Mouse (Mus musculus) megakaryocyte, adult 5-6 weeks (primary cell): ENCODE data around the gene Ckm. TPM values are rescaled to one million over a fixed set of nuclear protein-coding genes. Genes with fewer than 3 reads are reported as not detected.
A peak's percentile ranks its signal among the peaks of the same experiment; 100 is the strongest.

Experiments used
- ATAC-seq: 2 replicates; pipeline ENCODE4 v1.8.0; 2016; ENCODE audit warnings: mild to moderate bottlenecking, inconsistent platforms; ENCODE audit not compliant: poor library complexity, severe bottlenecking
- total RNA-seq, 2 experiments: library from RNA; stranded (forward) in 1 of 2; stranded (reverse) in 1 of 2; fragments of 153-499, 151-499 nt in 1 of 2; fragments of 221-1000, 200-1000 nt in 1 of 2; gene quantifications; 2 replicates each; pipeline versions ENCODE4 v1.2.3 to v1.2.4; 2015 to 2017

The Ckm gene
- total RNA-seq, 2 experiments from 2014 or later, result 0.18 to 0.26 TPM

- no peak for ATAC-seq
Observed at GRCm38 (mm10) chr7:19429726-19430125, 25.1 kb downstream of the Ckm start.

GRCm38 (mm10) chr7:19430402-19430801 lies 25.8 kb downstream of the Ckm start:
- ATAC-seq, result no peak

GRCm38 (mm10) chr7:19432475-19432874 lies 27.9 kb downstream of the Ckm start:
- no peak for ATAC-seq

GRCm38 (mm10) chr7:19436276-19436675 lies 31.7 kb downstream of the Ckm start:
- no peak for ATAC-seq

GRCm38 (mm10) chr7:19437048-19437447 lies 32.5 kb downstream of the Ckm start:
- no peak for ATAC-seq

GRCm38 (mm10) chr7:19441448-19442091 lies 37.0 kb downstream of the Ckm start:
- ATAC-seq, result no peak

- ATAC-seq, result peak; percentile 73
Observed at GRCm38 (mm10) chr7:19443344-19443743, 38.8 kb downstream of the Ckm start.

- ATAC-seq, result no peak
Observed at GRCm38 (mm10) chr7:19444801-19445200, 40.2 kb downstream of the Ckm start.

- no peak for ATAC-seq
Observed at GRCm38 (mm10) chr7:19447689-19448088, 43.1 kb downstream of the Ckm start.

- ATAC-seq, result no peak
Observed at GRCm38 (mm10) chr7:19449165-19449564, 44.6 kb downstream of the Ckm start.

GRCm38 (mm10) chr7:19455186-19455585 lies 50.6 kb downstream of the Ckm start:
- no peak for ATAC-seq

- no peak for ATAC-seq
Observed at GRCm38 (mm10) chr7:19455819-19456495, 51.4 kb downstream of the Ckm start.

GRCm38 (mm10) chr7:19456628-19457027 lies 52.1 kb downstream of the Ckm start:
- no peak for ATAC-seq

- ATAC-seq, result no peak
Observed at GRCm38 (mm10) chr7:19457414-19458071, 53.0 kb downstream of the Ckm start.

- ATAC-seq, result peak; percentile 51
Observed at GRCm38 (mm10) chr7:19458072-19458486, 53.5 kb downstream of the Ckm start.

- peak; percentile 77 for ATAC-seq
Observed at GRCm38 (mm10) chr7:19458591-19459111, 54.1 kb downstream of the Ckm start, which contains the start of gene Mark4. Gene Mark4 (minus strand): TSS chr7:19458821.

GRCm38 (mm10) chr7:19459144-19459870 lies 54.7 kb downstream of the Ckm start:
- ATAC-seq, result no peak

GRCm38 (mm10) chr7:19460500-19460899 lies 55.9 kb downstream of the Ckm start:
- ATAC-seq, result no peak

GRCm38 (mm10) chr7:19461488-19461887 lies 56.9 kb downstream of the Ckm start:
- peak; percentile 70 for ATAC-seq

GRCm38 (mm10) chr7:19462443-19462842 lies 57.9 kb downstream of the Ckm start:
- no peak for ATAC-seq

- ATAC-seq, result no peak
Observed at GRCm38 (mm10) chr7:19462884-19463381, 58.4 kb downstream of the Ckm start, which contains the start of gene Exoc3l2. Gene Exoc3l2 (plus strand): TSS chr7:19463331.
